Mouse (Mus musculus) ovary, postnatal 36 days (tissue): Measurements from ENCODE around the gene Crtap.

Source experiments
- DNase-seq: peaks from one replicate; pipeline ENCODE4 v3.0.0; 2022; ENCODE audit warnings: low spot score, mixed read lengths

Gene Crtap

DNA sequence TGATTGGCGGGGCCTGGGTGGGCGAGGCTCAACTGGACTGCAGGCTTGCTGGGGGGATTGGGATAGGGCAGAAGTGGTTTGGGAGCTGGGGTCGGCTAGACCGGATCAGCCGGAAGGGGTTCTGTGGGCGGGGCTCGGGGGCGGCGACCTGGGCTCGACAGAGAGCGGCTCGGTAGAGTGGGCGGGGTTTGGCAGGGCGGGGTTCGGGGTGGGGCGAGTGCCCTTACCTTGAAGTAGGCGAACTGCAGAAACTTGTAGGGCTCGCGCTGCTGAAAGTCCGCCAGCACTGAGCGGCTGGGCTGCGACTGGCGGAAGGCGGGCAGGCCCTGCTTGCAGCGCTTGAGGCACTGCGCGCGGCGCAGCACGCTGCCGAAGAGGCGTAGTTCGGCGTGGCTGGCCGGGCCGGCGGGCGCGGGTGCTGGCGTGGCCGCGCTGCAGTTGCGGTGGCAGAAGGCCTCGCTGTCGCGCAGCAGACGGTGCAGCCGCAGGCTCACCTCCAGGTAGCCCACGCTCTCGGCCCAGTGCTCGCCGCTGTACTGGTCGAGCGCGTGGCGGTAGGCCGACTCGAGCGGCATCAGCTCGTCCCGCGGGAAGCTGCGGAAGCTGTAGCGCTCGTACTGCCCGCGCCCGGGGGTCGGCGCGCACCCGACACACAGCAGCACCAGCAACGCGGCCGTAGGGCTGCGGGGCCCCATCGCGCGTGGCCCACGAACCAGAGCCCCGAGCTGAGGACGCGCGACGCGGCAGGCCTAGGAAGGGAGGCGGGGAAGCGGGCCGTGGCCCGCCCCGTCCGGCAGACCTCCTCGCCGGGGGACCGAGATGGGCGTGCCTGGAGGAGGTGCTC is at the start of gene Crtap:
Gene Crtap (minus strand): TSS at position 771 of the 844 bp plus-strand sequence.
- DNase-seq, result peak; percentile 76

- no peak for DNase-seq
Measured at GRCm38 (mm10) chr9:114435668-114436067, 45.2 kb upstream of the Crtap start.

DNA sequence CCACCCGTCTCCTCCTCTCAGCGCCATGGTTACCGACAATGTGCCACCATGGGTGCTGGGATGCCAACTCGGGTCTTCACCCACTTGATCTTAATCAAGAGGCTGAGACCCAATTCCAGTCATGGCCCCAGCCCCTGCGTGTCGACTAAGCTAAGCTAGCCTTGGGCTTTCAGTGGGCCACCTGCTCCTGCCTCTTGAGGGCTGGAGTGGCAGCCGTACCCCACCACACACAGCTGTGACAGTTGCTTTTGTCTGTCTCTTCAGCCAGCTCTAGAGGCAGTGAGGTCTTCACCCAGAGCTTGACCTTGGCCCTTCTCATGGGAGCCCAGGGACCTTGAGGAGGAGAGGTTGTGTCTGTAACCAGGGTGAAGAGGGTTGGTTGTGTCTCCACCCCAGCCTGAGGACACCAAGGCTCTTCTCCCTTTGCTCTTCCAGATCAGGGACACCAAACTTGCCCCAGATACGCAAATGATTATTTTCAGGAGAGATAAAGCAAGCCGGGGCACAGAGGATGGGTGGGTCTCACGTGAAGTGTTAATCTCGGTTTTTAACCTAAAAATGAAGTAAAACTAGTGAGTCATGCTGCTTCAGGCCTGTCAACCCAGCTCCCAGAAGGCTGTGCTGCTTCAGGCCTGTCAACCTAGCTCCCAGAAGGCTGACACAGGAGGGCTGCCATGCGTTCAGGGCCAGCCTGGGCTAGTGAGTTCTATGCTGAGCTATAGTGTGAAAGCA is 37.8 kb upstream of the Crtap start:
- no peak for DNase-seq

GRCm38 (mm10) chr9:114427425-114427824 is 37.0 kb upstream of the Crtap start:
- DNase-seq, result no peak

DNA sequence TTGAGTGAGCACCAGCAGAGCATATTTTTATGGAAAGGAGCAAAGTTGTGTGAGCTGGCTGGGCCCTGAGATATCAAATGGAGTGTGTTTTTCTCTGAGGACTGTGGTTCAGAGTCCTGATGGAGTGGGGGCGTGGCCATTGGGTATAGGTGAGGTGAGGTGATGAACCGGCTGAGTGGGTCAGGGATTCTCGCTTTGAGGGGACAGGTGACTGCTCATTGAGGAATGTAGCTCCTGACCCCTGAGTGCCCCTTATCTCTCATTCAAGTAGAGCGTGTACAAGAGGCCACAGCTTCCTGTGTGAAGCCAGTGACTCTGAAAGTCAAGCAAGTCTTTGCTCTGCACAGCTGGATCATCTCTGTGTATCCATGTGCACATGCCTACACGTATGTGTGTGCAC is 35.7 kb upstream of the Crtap start:
- no peak for DNase-seq

- no peak for DNase-seq
Measured at GRCm38 (mm10) chr9:114425576-114425975, 35.1 kb upstream of the Crtap start.

DNA sequence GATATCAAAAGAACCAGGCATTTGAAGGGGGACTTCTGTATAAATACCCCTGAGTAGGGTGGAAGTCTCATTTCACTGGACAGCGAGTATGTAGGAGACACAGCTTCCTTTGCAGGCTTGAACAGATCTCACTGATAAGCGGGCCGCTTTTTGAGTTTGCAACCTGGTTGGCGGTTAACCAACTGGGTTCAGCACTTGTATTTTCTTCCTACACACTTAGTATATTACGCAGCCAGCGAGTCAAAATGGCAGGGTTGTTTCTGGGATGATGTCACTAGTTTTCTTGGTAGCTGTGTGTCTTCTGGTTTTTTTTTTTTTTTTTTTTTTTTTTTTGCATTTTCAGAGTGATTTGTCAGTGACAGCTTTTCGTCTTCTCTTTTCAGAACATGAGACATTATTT is 31.3 kb upstream of the Crtap start:
- no peak for DNase-seq

DNA sequence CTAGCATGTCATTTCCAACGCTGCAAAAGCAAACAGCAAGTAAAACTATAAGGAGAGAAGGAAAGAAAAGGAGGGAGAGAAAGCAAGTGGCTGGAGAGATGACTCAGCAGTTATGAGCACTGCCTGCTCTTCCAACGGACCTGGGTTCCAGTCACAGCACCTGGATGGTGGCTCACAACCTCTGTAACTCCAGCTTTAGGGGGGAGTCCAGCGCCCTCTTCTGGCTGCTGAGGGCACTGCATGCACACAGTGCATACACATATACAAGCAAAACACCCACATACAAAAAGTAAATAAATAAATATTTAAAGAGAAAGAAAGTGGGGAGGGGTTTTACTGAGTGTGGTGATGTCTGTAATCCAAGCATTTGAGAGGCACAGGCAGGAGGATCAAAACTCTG is 30.6 kb upstream of the Crtap start:
- DNase-seq, result no peak

- no peak for DNase-seq
Measured at GRCm38 (mm10) chr9:114420443-114420842, 30.0 kb upstream of the Crtap start.

GRCm38 (mm10) chr9:114418187-114418586 is 27.7 kb upstream of the Crtap start:
- DNase-seq, result no peak

- DNase-seq, result no peak
Measured at GRCm38 (mm10) chr9:114416646-114417517, 26.4 kb upstream of the Crtap start.

DNA sequence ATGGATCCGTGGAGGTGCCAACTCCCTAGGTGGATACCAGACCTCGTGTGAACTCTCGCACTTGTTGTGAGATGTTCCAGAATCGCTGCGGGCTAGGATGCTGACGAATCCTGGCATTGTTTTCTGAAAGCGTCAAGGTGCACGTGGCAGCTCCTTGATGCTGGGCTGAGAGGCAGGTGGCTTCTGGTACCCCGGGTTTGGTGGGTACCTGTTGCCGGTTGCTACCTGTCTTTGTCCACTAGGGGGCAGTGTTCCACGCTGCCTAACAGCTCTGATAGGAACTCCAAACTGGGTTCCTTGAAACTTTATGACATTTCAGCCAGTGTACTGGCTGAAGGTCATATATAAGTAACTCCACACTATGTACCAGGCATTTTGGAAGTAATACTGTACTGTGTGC is 25.2 kb upstream of the Crtap start:
- peak; percentile 30 for DNase-seq

DNA sequence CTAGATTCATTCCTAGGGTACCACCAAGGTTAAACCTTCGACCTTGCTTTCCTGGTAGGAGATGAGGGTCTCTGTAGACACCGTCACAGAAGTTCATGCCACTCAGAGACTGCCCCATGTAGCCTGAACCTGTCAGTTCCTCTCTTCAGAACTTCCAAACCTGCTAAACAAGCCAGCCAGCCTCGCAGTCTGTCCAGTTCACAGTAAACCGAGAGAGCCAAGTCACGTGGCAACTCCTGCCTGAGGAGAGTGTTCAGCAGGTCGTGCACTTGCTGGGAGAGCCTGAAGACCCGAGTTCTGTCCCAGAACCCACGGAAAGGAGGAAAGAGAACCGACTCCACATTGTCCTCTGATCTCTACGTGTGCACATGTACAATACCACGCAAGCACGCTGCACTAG is 23.4 kb upstream of the Crtap start:
- no peak for DNase-seq

- DNase-seq, result no peak
Measured at GRCm38 (mm10) chr9:114412406-114412805, 21.9 kb upstream of the Crtap start.

DNA sequence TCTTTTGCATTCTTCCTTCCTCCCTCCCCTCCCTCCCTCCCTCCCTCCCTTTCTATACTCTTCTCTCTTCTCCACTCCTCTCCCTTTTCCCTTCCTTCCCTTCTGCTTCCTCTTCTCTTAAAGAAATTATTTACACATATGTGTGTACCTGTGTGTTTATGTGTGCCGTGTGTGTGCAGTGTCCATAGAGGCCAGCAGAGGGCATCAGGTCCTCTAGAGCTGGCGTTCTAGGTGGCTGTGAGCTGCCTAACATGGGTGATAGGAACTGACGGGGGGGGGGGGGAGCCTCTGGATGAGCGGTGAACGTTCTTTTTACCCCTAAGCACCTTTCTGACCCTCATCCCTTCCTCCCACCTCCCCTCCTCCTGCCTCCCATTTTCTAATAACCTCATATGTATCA is 20.8 kb upstream of the Crtap start:
- no peak for DNase-seq

DNA sequence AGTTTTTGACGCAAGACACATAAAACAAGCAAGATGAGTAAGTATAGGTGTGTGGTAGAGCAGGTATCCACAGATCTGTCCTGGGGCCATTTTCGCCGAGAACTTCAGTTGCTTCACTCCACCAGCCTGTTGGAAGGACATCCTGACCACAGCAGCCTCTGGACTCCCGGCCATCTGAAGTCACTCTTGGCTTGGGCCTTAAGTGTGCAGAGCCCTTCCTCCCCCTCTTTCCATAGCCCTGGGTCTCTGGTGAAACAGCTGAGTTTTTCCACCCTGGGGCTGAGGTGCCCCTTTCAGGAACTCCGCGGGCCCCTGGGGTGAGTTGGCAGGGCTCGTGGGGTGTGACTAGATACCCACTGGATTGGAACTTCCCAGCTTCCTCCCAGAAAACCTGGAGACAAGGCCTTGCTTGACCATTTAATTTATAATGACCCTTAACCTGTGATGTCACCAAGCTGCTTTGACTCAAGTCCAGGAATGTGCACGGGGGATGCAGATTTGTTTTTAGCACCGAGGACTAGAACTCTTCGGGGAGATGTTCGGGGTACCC is 19.9 kb upstream of the Crtap start:
- DNase-seq, result no peak

DNA sequence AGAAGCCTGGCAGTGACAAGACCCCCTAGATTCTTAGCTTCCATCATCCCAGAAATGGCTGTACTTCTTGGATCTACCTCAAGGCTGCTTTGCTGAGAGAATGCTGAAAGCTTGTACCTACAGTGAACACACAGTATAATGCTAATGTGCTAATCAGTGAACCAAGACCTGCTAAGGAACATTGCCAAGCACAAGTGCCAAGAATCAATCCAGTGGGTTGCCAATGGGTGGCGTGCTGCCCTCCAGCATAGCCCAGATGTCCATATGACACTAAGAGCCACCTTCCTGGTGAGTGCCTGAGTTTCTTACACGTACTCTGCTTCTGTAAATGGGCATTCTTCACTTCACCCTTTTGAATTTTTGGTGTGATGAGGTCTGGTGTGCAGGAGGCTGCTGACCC is 17.2 kb upstream of the Crtap start:
- DNase-seq, result no peak

DNA sequence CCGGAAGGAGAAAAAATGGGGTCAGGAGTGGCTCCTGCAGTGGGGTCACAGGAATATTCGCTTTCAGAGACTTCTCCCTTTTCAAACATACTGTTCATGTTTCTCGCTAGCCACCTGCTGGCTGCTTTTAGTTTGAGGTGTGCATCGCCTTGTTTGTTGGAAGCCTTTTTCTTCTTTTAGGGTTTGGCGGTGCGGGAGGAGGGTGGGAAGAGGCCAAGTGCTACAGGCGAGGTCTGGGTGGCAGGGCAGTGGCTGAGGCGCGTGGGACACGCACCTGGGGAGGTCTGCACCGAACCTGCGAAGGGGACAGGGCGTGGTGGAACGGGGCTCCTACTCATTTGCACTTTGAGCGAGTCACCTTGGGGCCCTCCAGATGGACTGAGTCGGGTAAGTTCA is 11.2 kb upstream of the Crtap start:
- DNase-seq, result no peak

- DNase-seq, result peak; percentile 81
Measured at GRCm38 (mm10) chr9:114400949-114401684, 10.6 kb upstream of the Crtap start, which contains the start of the genes Glb1 and Tmppe. TSS of gene Glb1 (plus strand) at chr9:114401076. TSS of gene Tmppe (plus strand) at chr9:114401105.

DNA sequence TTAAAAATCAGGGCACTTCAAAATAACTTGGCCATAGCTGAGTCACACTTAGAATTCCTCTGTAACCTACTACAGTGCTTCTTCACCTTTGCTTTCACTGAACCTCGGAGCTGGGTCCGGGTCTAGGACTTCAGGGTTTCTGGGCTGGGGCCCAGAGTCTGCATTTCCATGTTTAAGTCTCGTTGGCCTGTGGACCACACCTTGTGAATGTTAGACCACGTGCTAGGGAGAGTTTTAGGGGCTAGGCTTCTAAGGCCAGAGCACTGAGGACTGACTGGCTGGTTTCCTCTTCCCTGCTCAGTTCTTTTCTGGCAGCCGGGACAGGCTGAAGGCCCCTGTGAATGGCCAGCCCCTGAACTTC is 10.1 kb upstream of the Crtap start:
- no peak for DNase-seq

DNA sequence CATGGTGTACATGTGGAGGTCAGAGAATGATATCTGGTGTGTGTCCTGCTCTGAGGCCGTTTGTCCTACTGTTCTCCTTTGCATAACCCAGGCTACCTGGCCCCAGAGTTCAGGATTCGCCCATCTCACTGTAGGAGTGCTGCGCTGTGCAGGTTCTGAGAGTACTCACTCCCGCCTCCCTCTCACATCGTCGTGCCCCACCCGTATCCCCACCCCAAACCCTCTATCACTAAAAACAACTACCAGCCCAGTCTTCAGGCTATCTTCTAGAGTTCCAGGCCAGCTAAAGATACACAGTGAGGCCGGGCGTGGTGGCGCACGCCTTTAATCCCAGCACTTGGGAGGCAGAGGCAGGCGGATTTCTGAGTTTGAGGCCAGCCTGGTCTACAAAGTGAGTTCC is 9.2 kb upstream of the Crtap start:
- no peak for DNase-seq
